21 mouse cellular contexts compared by ENCODE assay signal in the genomic region with DNA sequence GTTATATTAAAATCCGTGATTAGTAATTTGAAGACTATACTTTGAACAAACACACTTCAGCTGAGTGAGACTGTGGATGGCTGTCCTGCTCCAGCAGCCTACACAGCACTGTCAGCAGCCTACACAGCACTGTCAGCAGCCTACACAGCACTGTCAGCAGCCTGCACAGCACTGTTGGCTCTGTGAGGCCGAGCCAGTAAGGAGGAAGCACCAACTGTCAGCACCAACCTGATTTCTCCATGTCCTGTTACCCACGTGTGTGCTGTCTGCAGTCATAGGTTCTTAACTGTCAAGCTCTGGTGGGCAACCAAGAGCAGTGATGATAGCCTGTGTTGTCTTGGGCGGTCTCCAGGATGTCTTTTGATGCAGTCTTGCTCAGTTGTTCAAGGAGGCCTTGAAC. TPM values are rescaled to one million over a fixed set of nuclear protein-coding genes. Genes with fewer than 3 reads are reported as not detected.
DNase-seq lines count a peak whose midpoint lies in the region; ATAC-seq and TF ChIP-seq lines count a peak whose summit lies in the region.
"Had no signal": no experiment of that assay in that cellular context is flagged by ENCODE, and none has a peak within 500 bp of the region (broad histone marks: within the 10 kb centered on the region; RNA-seq: fewer than 3 reads in every experiment).

No protein-coding gene starts in this region.

- no peaks in the 10 kb centered on the region for H3K4me1 ChIP-seq in intestine, postnatal 0 days (replicated peaks; ENCODE audit: control insufficient read depth, insufficient read depth, low read length)
- H3K4me1 ChIP-seq in intestine, embryonic 15.5 days (replicated peaks): no peaks in the 10 kb centered on the region
- no peaks in the 10 kb centered on the region for H3K4me1 ChIP-seq in liver, embryonic 16.5 days (ENCODE audit: control insufficient read depth, low read depth, low read length)
- H3K4me1 ChIP-seq: embryonic facial prominence, embryonic 13.5 days; hindbrain, embryonic 10.5 days had no signal

- peak; percentile 65 for ATAC-seq in intestine, postnatal 0 days
- ATAC-seq in intestine, embryonic 15.5 days: no peak
- peak; percentile 54 for ATAC-seq in liver, embryonic 16.5 days (ENCODE audit: low read depth)
- 0 out of 2 replicates have a peak, but pooled peaks have one; percentile 54 for ATAC-seq in common myeloid progenitor, adult 5-6 weeks (replicated peaks; ENCODE audit: low read depth, poor library complexity, severe bottlenecking)
- ATAC-seq in megakaryocyte progenitor cell, adult 5-6 weeks (replicated peaks; ENCODE audit: poor library complexity): peak; percentile 86
- ATAC-seq in cerebellum, adult (ENCODE audit: insufficient number of reproducible peaks, low FRiP score, low TSS enrichment): no peak
- ATAC-seq: forebrain, postnatal 0 days had no signal

- 0 out of 2 replicates have a peak, but pooled peaks cover 5% of the 10 kb centered on the region for H3K36me3 ChIP-seq in intestine, postnatal 0 days (ENCODE audit: control insufficient read depth, insufficient read depth)
- no peaks in the 10 kb centered on the region for H3K36me3 ChIP-seq in intestine, embryonic 15.5 days
- no peaks in the 10 kb centered on the region for H3K36me3 ChIP-seq in liver, embryonic 16.5 days (ENCODE audit: control insufficient read depth, insufficient read depth)
- H3K36me3 ChIP-seq: embryonic facial prominence, embryonic 13.5 days; forebrain, embryonic 12.5 days; hindbrain, embryonic 10.5 days had no signal

- no peak overlapping the region for H3K27ac ChIP-seq in intestine, postnatal 0 days (ENCODE audit: low read depth, low read length)
- H3K27ac ChIP-seq in intestine, embryonic 15.5 days: no peak overlapping the region
- no peak overlapping the region for H3K27ac ChIP-seq in liver, embryonic 16.5 days (ENCODE audit: low read length)
- H3K27ac ChIP-seq: embryonic facial prominence, embryonic 13.5 days; forebrain, embryonic 12.5 days; heart, adult 2 months; hindbrain, embryonic 10.5 days; hindbrain, embryonic 14.5 days had no signal

- no peak for TF ChIP-seq CTCF in intestine, postnatal 0 days (IDR thresholded peaks at IDR 0.05; ENCODE audit: low read depth)

- H3K4me2 ChIP-seq in intestine, postnatal 0 days (replicated peaks; ENCODE audit: low read depth): no peak overlapping the region
- H3K4me2 ChIP-seq in intestine, embryonic 15.5 days (replicated peaks): no peak overlapping the region
- H3K4me2 ChIP-seq in liver, embryonic 16.5 days (ENCODE audit: low read depth, low read length): no peak overlapping the region
- H3K4me2 ChIP-seq: embryonic facial prominence, embryonic 13.5 days; forebrain, embryonic 12.5 days; heart, embryonic 12.5 days; hindbrain, embryonic 14.5 days had no signal

- no peak overlapping the region for H3K4me3 ChIP-seq in intestine, postnatal 0 days (ENCODE audit: low read depth, low read length)
- H3K4me3 ChIP-seq in intestine, embryonic 15.5 days (replicated peaks): no peak overlapping the region
- H3K4me3 ChIP-seq in liver, embryonic 16.5 days (ENCODE audit: low read depth, low read length): no peak overlapping the region
- H3K4me3 ChIP-seq: embryonic facial prominence, embryonic 13.5 days; forebrain, embryonic 12.5 days; heart, adult 2 months; heart, embryonic 12.5 days; hindbrain, embryonic 10.5 days had no signal

- 65% methylated on average over 4 of the region's 4 CpGs for WGBS in intestine, postnatal 0 days
- 81% methylated on average over 4 of the region's 4 CpGs for WGBS in intestine, embryonic 15.5 days
- 42% methylated on average over 4 of the region's 4 CpGs for WGBS in liver, embryonic 16.5 days (ENCODE audit: insufficient replicate concordance)

- H3K27me3 ChIP-seq in intestine, postnatal 0 days (replicated peaks; ENCODE audit: control insufficient read depth, insufficient read depth, low read length): no peaks in the 10 kb centered on the region
- no peaks in the 10 kb centered on the region for H3K27me3 ChIP-seq in intestine, embryonic 15.5 days (replicated peaks)
- no peaks in the 10 kb centered on the region for H3K27me3 ChIP-seq in liver, embryonic 16.5 days (ENCODE audit: control insufficient read depth, insufficient read depth, low read depth, low read length)
- H3K27me3 ChIP-seq: embryonic facial prominence, embryonic 13.5 days; forebrain, embryonic 12.5 days; heart, embryonic 12.5 days had no signal

- no peaks in the 10 kb centered on the region for H3K9me3 ChIP-seq in intestine, postnatal 0 days (ENCODE audit: control insufficient read depth)
- H3K9me3 ChIP-seq in intestine, embryonic 15.5 days: no peaks in the 10 kb centered on the region
- H3K9me3 ChIP-seq in liver, embryonic 16.5 days (replicated peaks; ENCODE audit: control insufficient read depth, low read length): no peaks in the 10 kb centered on the region
- H3K9me3 ChIP-seq: embryonic facial prominence, embryonic 13.5 days; forebrain, embryonic 12.5 days; heart, embryonic 12.5 days; hindbrain, embryonic 10.5 days had no signal

- DNase-seq in liver: no peak
- no peak for DNase-seq in testis, postnatal 10 days (ENCODE audit: low spot score)
- DNase-seq: adrenal gland, adult 8-10 months; adrenal gland, postnatal 36 days; cerebellum, adult 11-12 months; cerebellum, adult 9-10 months; cerebellum, postnatal 25 days; forebrain, postnatal 0 days; gastrocnemius, postnatal 36 days; heart, adult 2 months had no signal

- no peak overlapping the region for H3K9ac ChIP-seq in intestine, postnatal 0 days (ENCODE audit: low read depth, low read length)
- no peak overlapping the region for H3K9ac ChIP-seq in intestine, embryonic 15.5 days
- H3K9ac ChIP-seq in liver, embryonic 16.5 days (ENCODE audit: low read depth, low read length): no peak overlapping the region
- H3K9ac ChIP-seq: embryonic facial prominence, embryonic 13.5 days; forebrain, embryonic 12.5 days; forebrain, postnatal 0 days; heart, embryonic 12.5 days; hindbrain, embryonic 14.5 days had no signal

RNA-seq across cellular contexts. Expression of a gene that starts 32.0 kb away (rescaled TPM):
- 6.1 and 7.7 TPM in 2 replicates for polyA plus RNA-seq in intestine, postnatal 0 days (2015; fragmentation: Nextera tagmentation; extraction: Ambion mirVana)
- polyA plus RNA-seq in intestine, embryonic 15.5 days (2015; fragmentation: Nextera tagmentation; extraction: Ambion mirVana): 9.0 and 10.0 TPM in 2 replicates
- polyA plus RNA-seq in liver, embryonic 16.5 days (2015; fragmentation: Nextera tagmentation; extraction: Ambion mirVana): 2.6 and 3.1 TPM in 2 replicates
- 5.7 and 6.6 TPM in 2 replicates for total RNA-seq in common myeloid progenitor, adult 5-6 weeks (2017)
- total RNA-seq in megakaryocyte progenitor cell, adult 5-6 weeks (2015): 3.5 and 4.5 TPM in 2 replicates
- total RNA-seq in megakaryocyte progenitor cell, adult 5-6 weeks (2017): 6.5 and 6.6 TPM in 2 replicates

Comparison
In these comparisons a context has a peak if more than half of its experiments do, and no peak if none do; other contexts are left out.
1. ATAC-seq: peak in intestine, postnatal 0 days (single experiment), liver, embryonic 16.5 days (single experiment), common myeloid progenitor, adult 5-6 weeks (single experiment) and megakaryocyte progenitor cell, adult 5-6 weeks (single experiment); none in intestine, embryonic 15.5 days (single experiment) and cerebellum, adult (single experiment).